Mouse (Mus musculus) liver, postnatal 0 days (tissue): ENCODE measurements around the gene Cep295.

Source experiments
- CTCF ChIP-seq: sonication (generic); IDR thresholded peaks from 2 replicates; pipeline ENCODE4 v1.5.1; 2016; ENCODE audit warnings: antibody characterized with exemption, low read depth
- EP300 ChIP-seq: IDR thresholded peaks from 2 replicates; pipeline ENCODE4 v1.6.1; 2016; ENCODE audit warnings: antibody characterized with exemption, low read depth, mild to moderate bottlenecking

- TF ChIP-seq CTCF (peak; percentile 55), EP300 (no peak)
Observed at GRCm38 (mm10) chr9:15365856-15366255, 8.3 kb upstream of the Cep295 start.
